Mouse (Mus musculus): ENCODE data around the gene Gm17490. TPM values are rescaled to one million over a fixed set of nuclear protein-coding genes. Genes with fewer than 3 reads are reported as not detected.

Gene Gm17490
- total and polyA plus RNA-seq, 2 experiments from 2014 or later = not detected

DNA sequence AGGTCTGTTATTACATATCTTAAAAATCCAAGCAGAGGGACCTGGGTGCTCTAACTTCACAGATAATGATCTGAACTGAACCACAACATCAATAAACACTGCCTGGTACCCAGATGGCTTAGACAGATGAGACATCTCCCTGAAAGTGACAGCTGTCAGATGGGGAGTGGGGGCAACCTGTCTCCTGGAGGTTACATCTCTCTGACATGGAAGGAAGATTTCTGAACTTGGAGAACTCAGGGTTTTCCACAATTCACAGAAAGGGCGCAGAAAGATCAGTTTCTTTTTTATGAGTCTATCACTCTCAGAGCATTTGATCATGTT is 36.8 kb upstream of the Gm17490 start:
- whole genome bisulfite sequencing = 100% methylated on average over 1 of the region's 1 CpGs
- H3K27ac ChIP-seq (ENCODE audit: low read depth, low read length) = no peak overlapping the region
- no peak for TF ChIP-seq CTCF (IDR thresholded peaks at IDR 0.05)
- no peak overlapping the region for H3K4me3 ChIP-seq (ENCODE audit: low read depth, low read length)
- H3K27me3 ChIP-seq (ENCODE audit: insufficient read depth, low read length) = no peaks in the 10 kb centered on the region
- no peaks in the 10 kb centered on the region for H3K4me1 ChIP-seq (ENCODE audit: insufficient read depth, low read length)
- ATAC-seq (ENCODE audit: low FRiP score) = no peak
- no peak overlapping the region for H3K4me2 ChIP-seq (ENCODE audit: low read depth, low read length, poor library complexity, severe bottlenecking)
- no peaks in the 10 kb centered on the region for H3K36me3 ChIP-seq (ENCODE audit: insufficient read depth, low read length)
- no peak for DNase-seq (ENCODE audit: low spot score)
- H3K9me3 ChIP-seq (ENCODE audit: low read length) = no peaks in the 10 kb centered on the region
- H3K9ac ChIP-seq (replicated peaks; ENCODE audit: low read length, poor library complexity, severe bottlenecking) = no peak overlapping the region

DNA sequence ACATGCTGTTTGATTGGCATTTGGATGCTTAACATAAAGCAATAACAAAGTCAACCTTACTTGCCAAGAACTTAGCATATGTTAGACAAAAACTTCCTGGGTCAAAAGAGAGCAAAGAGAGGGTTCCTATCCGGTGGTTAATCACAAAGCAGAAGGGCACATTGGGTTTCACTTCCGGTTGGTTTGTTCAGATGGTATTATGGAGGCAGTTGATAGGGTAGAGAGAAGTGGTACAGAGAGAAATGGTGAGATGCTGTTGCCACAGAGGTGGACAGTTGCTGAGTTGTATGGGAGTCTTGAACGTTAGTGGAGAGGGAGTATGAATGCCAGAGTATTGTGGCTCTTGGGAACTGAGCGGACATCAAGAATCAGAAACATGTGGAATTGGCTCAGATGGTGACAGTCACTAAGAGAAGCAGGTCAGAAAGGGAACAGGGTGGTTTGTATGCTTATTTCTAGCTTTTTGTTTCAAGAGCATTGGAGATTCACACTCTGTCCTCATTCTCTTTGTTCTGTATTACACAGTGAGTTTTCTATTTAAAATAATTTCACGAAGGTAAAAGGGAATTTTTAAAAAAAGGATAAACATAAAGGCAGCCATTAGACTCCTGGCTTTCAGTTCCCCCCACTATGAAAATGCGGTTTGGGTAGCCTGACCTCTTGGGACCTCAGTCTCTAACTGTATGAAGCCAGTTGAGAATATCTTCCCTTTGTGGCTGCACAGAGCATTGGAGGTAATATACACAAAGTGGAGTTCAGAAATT is 36.3 kb upstream of the Gm17490 start:
- no peak overlapping the region for H3K4me3 ChIP-seq (ENCODE audit: low read depth, low read length)
- no peak for ATAC-seq (ENCODE audit: low FRiP score)
- 83% methylated on average over 6 of the region's 6 CpGs for WGBS
- H3K4me2 ChIP-seq (ENCODE audit: low read depth, low read length, poor library complexity, severe bottlenecking) = no peak overlapping the region
- no peaks in the 10 kb centered on the region for H3K4me1 ChIP-seq (ENCODE audit: insufficient read depth, low read length)
- no peak for DNase-seq (ENCODE audit: low spot score)
- H3K36me3 ChIP-seq (ENCODE audit: insufficient read depth, low read length) = no peaks in the 10 kb centered on the region
- H3K27ac ChIP-seq (ENCODE audit: low read depth, low read length) = no peak overlapping the region
- H3K27me3 ChIP-seq (ENCODE audit: insufficient read depth, low read length) = no peaks in the 10 kb centered on the region
- TF ChIP-seq CTCF (IDR thresholded peaks at IDR 0.05) = no peak
- H3K9ac ChIP-seq (replicated peaks; ENCODE audit: low read length, poor library complexity, severe bottlenecking) = no peak overlapping the region
- no peaks in the 10 kb centered on the region for H3K9me3 ChIP-seq (ENCODE audit: low read length)

DNA sequence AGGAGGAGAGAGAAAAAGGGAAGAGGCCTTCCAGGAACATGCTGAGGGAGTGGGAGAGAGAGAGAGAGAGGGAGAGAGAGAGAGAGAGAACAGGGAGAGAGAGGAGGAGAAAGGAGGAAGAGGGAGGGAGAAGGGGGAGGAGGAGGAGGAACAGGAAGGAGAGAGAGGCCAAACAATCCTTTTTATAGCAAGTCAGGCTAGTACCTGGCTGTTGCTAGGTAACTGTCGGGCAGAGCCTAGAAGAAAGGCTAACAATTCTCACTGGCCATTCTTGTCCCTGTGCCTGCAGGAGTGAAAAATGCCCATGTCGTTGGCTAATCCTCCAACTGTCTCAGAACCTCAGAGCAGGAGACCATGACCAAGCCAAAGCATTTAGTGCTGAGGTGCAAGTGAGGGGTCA is 33.2 kb upstream of the Gm17490 start:
- no peaks in the 10 kb centered on the region for H3K27me3 ChIP-seq (ENCODE audit: insufficient read depth, low read length)

DNA sequence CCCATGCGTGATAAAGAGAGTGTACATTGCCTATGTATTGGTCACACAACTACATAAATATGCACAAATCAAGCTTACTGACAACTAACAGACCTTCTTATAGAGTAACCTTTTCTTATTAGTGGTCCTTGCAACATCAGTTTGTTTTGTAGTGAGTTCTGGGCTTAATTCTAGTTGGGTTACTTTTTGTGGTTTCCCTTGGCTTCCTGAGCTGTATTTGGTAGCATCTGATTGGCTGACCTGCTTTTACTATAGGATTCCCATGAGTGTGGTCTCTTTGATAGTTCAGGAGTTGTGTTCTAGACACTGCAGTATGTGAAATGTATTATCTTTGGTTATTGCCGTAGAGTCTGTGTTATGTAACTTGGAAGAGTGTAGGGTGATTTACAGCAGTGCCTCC is 31.5 kb upstream of the Gm17490 start:
- WGBS = 92% methylated on average over 2 of the region's 2 CpGs
- no peak for ATAC-seq (ENCODE audit: low FRiP score)

More for the DNA sequence above, 33.2 kb upstream of the Gm17490 start:
- ATAC-seq (ENCODE audit: low FRiP score) (peak; percentile 72), DNase-seq (ENCODE audit: low spot score) (peak; percentile 34)
- H3K4me1 ChIP-seq (ENCODE audit: insufficient read depth, low read length) = no peaks in the 10 kb centered on the region
- no peak overlapping the region for H3K4me3 ChIP-seq (ENCODE audit: low read depth, low read length)
- H3K36me3 ChIP-seq (ENCODE audit: insufficient read depth, low read length) = no peaks in the 10 kb centered on the region
- H3K9me3 ChIP-seq (ENCODE audit: low read length) = no peaks in the 10 kb centered on the region
- WGBS = 14% methylated on average over 2 of the region's 2 CpGs
- no peak overlapping the region for H3K27ac ChIP-seq (ENCODE audit: low read depth, low read length)
- H3K9ac ChIP-seq (replicated peaks; ENCODE audit: low read length, poor library complexity, severe bottlenecking) = no peak overlapping the region
- no peak overlapping the region for H3K4me2 ChIP-seq (ENCODE audit: low read depth, low read length, poor library complexity, severe bottlenecking)
- TF ChIP-seq CTCF (IDR thresholded peaks at IDR 0.05) = no peak

DNA sequence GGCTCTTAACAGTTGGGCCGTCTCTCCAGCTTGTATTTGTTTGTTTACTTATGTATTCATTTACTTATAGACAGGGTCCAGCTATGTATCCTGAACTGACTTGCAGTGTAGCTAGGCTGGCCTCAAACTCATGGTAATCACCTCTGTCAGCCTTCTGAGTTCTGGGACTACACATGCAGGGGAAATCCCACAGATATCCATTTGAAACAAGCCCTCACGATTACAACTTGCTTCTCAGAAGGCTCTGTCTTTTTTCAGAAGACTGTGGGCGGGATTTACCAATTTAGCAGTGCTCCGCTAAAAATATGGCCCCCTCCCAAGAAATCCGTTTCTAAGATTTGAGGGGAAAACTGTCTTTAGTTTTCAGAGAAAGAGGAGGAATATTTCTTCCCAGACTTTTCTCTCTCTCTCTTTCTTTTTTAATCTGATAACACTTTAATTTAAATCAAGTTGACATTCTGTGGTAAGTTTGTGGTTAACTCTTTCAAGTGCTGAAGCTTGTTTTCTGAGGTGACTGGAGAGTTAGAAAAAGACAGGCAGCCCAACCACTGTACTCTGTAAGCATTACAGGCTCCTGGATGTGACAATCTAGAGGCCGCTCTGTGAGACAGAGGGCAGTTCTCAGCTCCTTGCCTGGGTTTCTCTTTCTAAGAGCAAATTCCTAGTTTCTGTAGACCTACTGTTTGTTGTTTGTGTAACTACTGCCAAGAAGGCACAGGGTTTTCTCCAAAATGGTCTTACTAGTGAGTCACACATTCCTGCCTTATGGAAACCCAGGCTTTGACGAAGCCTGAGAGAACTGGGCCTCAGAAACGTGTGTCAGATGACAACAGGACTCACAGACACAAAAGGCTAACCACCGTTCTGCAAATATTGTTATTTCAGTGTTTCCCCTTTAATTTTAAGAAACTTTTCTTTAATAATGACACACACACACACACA is 29.2 kb upstream of the Gm17490 start:
- H3K9ac ChIP-seq (replicated peaks; ENCODE audit: low read length, poor library complexity, severe bottlenecking) = no peak overlapping the region
- H3K27me3 ChIP-seq (ENCODE audit: insufficient read depth, low read length) = no peaks in the 10 kb centered on the region
- ATAC-seq (ENCODE audit: low FRiP score) = no peak
- H3K27ac ChIP-seq (ENCODE audit: low read depth, low read length) = no peak overlapping the region
- H3K4me1 ChIP-seq (ENCODE audit: insufficient read depth, low read length) = no peaks in the 10 kb centered on the region
- H3K4me3 ChIP-seq (ENCODE audit: low read depth, low read length) = no peak overlapping the region
- no peak for TF ChIP-seq CTCF (IDR thresholded peaks at IDR 0.05)
- no peak for DNase-seq (ENCODE audit: low spot score)
- H3K36me3 ChIP-seq (ENCODE audit: insufficient read depth, low read length) = no peaks in the 10 kb centered on the region
- no peak overlapping the region for H3K4me2 ChIP-seq (ENCODE audit: low read depth, low read length, poor library complexity, severe bottlenecking)
- H3K9me3 ChIP-seq (ENCODE audit: low read length) = no peaks in the 10 kb centered on the region
- WGBS = 66% methylated on average over 9 of the region's 9 CpGs

More for the DNA sequence above, 31.5 kb upstream of the Gm17490 start:
- Histone ChIP-seq H3K4me3 (ENCODE audit: low read depth, low read length) (no peak overlapping the region), H3K36me3 (ENCODE audit: insufficient read depth, low read length) (no peaks in the 10 kb centered on the region), H3K9me3 (ENCODE audit: low read length) (no peaks in the 10 kb centered on the region), H3K27ac (ENCODE audit: low read depth, low read length) (no peak overlapping the region), H3K4me2 (ENCODE audit: low read depth, low read length, poor library complexity, severe bottlenecking) (no peak overlapping the region), H3K4me1 (ENCODE audit: insufficient read depth, low read length) (no peaks in the 10 kb centered on the region), H3K9ac (replicated peaks; ENCODE audit: low read length, poor library complexity, severe bottlenecking) (no peak overlapping the region), H3K27me3 (ENCODE audit: insufficient read depth, low read length) (no peaks in the 10 kb centered on the region)
- TF ChIP-seq CTCF (IDR thresholded peaks at IDR 0.05) = no peak
- no peak for DNase-seq (ENCODE audit: low spot score)

DNA sequence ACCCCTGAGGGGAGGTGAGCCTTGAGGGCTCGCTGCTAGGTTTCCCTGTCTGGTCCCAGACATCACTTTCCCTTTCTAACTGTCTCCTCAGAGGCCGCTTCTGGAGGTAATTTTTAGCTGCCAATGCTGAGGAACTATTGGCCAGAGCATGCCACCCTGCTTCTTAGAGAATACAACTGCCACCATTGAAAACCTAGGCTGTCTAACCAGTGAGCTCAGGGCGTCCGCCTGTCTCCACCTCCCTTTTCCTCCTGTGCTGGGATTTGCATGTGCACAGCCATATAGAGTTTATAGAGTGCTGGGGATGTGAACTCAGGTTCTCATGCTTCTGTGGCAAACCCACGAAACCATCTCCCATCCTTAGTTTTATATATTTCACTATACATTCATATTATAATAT is 27.7 kb upstream of the Gm17490 start:
- Histone ChIP-seq H3K27ac (ENCODE audit: low read depth, low read length) (no peak overlapping the region), H3K4me1 (ENCODE audit: insufficient read depth, low read length) (no peaks in the 10 kb centered on the region), H3K4me2 (ENCODE audit: low read depth, low read length, poor library complexity, severe bottlenecking) (no peak overlapping the region), H3K4me3 (ENCODE audit: low read depth, low read length) (no peak overlapping the region), H3K36me3 (ENCODE audit: insufficient read depth, low read length) (no peaks in the 10 kb centered on the region), H3K27me3 (ENCODE audit: insufficient read depth, low read length) (no peaks in the 10 kb centered on the region), H3K9me3 (ENCODE audit: low read length) (no peaks in the 10 kb centered on the region), H3K9ac (replicated peaks; ENCODE audit: low read length, poor library complexity, severe bottlenecking) (no peak overlapping the region)
- DNase-seq (ENCODE audit: low spot score) (no peak), ATAC-seq (ENCODE audit: low FRiP score) (no peak)
- TF ChIP-seq CTCF (IDR thresholded peaks at IDR 0.05) = no peak
- 89% methylated on average over 5 of the region's 5 CpGs for WGBS

Measured in midbrain, postnatal 0 days (tissue).